Mouse (Mus musculus) urinary bladder, postnatal 0 days (tissue): ENCODE measurements around the gene Mfsd2a. TPM values are rescaled to one million over a fixed set of nuclear protein-coding genes. Genes with fewer than 3 reads are reported as not detected.

Source experiments
- polyA plus RNA-seq: library from polyadenylated mRNA; unstranded; fragments of >200 nt; fragmentation: Nextera tagmentation; extraction: Ambion mirVana; gene quantifications from 2 replicates; pipeline ENCODE4 v1.2.1, GENCODE M21; 2015

The Mfsd2a gene
- 3.5 and 4.8 TPM in 2 replicates for polyA plus RNA-seq

GRCm38 (mm10) chr4:122961100-122961567 lies at the start of gene Mfsd2a:
TSS of gene Mfsd2a (minus strand) at chr4:122961188.

GRCm38 (mm10) chr4:122995404-122996220 lies 34.6 kb upstream of the Mfsd2a start, which contains the start of gene Mycl:
TSS of gene Mycl (plus strand) at chr4:122995652.

Other genes starting within 250 kb of the Mfsd2a start
- 47.8 and 50.4 TPM in 2 replicates for gene Ppt1, start 124.9 kb downstream of the Mfsd2a start, polyA plus RNA-seq
- 126 and 136 TPM in 2 replicates for gene Cap1, start 75.1 kb downstream of the Mfsd2a start, polyA plus RNA-seq
- 30.1 and 33.2 TPM in 2 replicates for gene Mycl, start 34.5 kb upstream of the Mfsd2a start, polyA plus RNA-seq
- 13.2 and 13.5 TPM in 2 replicates for gene Trit1, start 55.4 kb upstream of the Mfsd2a start, polyA plus RNA-seq
- 0.94 and 1.5 TPM in 2 replicates for gene Bmp8b, start 144.0 kb upstream of the Mfsd2a start, polyA plus RNA-seq
- 0.13 TPM in 1 of 2 replicates, not detected in the other for gene Oxct2b, start 155.1 kb upstream of the Mfsd2a start, polyA plus RNA-seq
- gene Ppie, start 178.8 kb upstream of the Mfsd2a start, polyA plus RNA-seq: 51.4 and 54.7 TPM in 2 replicates
- gene Hpcal4, start 222.0 kb upstream of the Mfsd2a start, polyA plus RNA-seq: 0.11 and 0.13 TPM in 2 replicates
- not detected in 2 replicates for gene Nt5c1a, start 240.3 kb upstream of the Mfsd2a start, polyA plus RNA-seq